Mouse (Mus musculus) myocyte (in vitro differentiated cells): Measurements from ENCODE around the gene Tjp2. TPM values are rescaled to one million over a fixed set of nuclear protein-coding genes. Genes with fewer than 3 reads are reported as not detected.

Experiments used
- H3K27me3 ChIP-seq: one replicate; pipeline ENCODE4 v1.6.1; 2011; ENCODE audit not compliant: control insufficient read depth, insufficient read depth, insufficient read length
- H3K36me3 ChIP-seq: one replicate; pipeline ENCODE4 v1.6.1; 2011; ENCODE audit not compliant: control insufficient read depth, insufficient read depth
- H3K4me2 ChIP-seq: one replicate; pipeline ENCODE4 v1.6.1; 2011; ENCODE audit warnings: low read depth, control low read depth
- H3K4me3 ChIP-seq: one replicate; pipeline ENCODE4 v1.5.1; 2011; ENCODE audit warnings: mild to moderate bottlenecking, control low read depth, moderate library complexity
- H3K79me2 ChIP-seq: one replicate; pipeline ENCODE4 v1.6.1; 2011; ENCODE audit not compliant: control insufficient read depth, insufficient read depth
- H3ac ChIP-seq: one replicate; pipeline ENCODE4 v1.6.1; 2011; ENCODE audit not compliant: control insufficient read depth, insufficient read length
- CEBPB ChIP-seq: IDR thresholded peaks from 2 replicates; pipeline ENCODE4 v1.6.1; 2011; ENCODE audit warnings: mild to moderate bottlenecking, moderate library complexity; ENCODE audit not compliant: poor library complexity, insufficient read depth, severe bottlenecking
- E2F4 ChIP-seq: IDR thresholded peaks from one replicate; pipeline ENCODE4 v1.6.1; 2011; ENCODE audit warnings: mild to moderate bottlenecking, control low read depth, moderate library complexity; ENCODE audit not compliant: insufficient read depth
- MAX ChIP-seq: IDR thresholded peaks from one replicate; pipeline ENCODE4 v1.6.1; 2011; ENCODE audit warnings: low read depth, mild to moderate bottlenecking, control low read depth
- MYOD1 ChIP-seq, 3 experiments: IDR thresholded peaks; one replicate each; pipeline ENCODE4 v1.6.1; 2011; ENCODE audit warnings: control low read depth in 2 of 3, low read depth in 2 of 3, mild to moderate bottlenecking in 2 of 3, moderate library complexity in 1 of 3; ENCODE audit not compliant: insufficient read length in 2 of 3, control insufficient read depth in 1 of 3
- MYOG ChIP-seq, 3 experiments: IDR thresholded peaks; one replicate each; pipeline ENCODE4 v1.6.1; 2011; ENCODE audit warnings: control low read depth in 2 of 3, low read depth in 2 of 3, mild to moderate bottlenecking in 2 of 3; ENCODE audit not compliant: insufficient read length in 2 of 3, control insufficient read depth in 1 of 3, insufficient read depth in 1 of 3
- POLR2A ChIP-seq: IDR thresholded peaks from one replicate; pipeline ENCODE4 v1.6.1; 2011; ENCODE audit warnings: low read depth, mild to moderate bottlenecking, control low read depth, moderate library complexity; ENCODE audit not compliant: insufficient read length
- POLR2AphosphoS2 ChIP-seq: IDR thresholded peaks from one replicate; pipeline ENCODE4 v1.6.1; 2011; ENCODE audit warnings: low read depth, control low read depth; ENCODE audit not compliant: insufficient read length
- REST ChIP-seq: IDR thresholded peaks from one replicate; pipeline ENCODE4 v1.6.1; 2011; ENCODE audit warnings: mild to moderate bottlenecking, control low read depth, moderate library complexity; ENCODE audit not compliant: insufficient read depth, insufficient read length
- SRF ChIP-seq: IDR thresholded peaks from one replicate; pipeline ENCODE4 v1.6.1; 2011; ENCODE audit warnings: low read depth; ENCODE audit not compliant: control insufficient read depth, insufficient read length
- TCF12 ChIP-seq: IDR thresholded peaks from one replicate; pipeline ENCODE4 v1.6.1; 2011; ENCODE audit warnings: mild to moderate bottlenecking, control low read depth; ENCODE audit not compliant: poor library complexity, insufficient read depth, severe bottlenecking
- TCF3 ChIP-seq: IDR thresholded peaks from one replicate; pipeline ENCODE4 v1.6.1; 2011; ENCODE audit warnings: low read depth, control low read depth; ENCODE audit not compliant: insufficient read length
- USF1 ChIP-seq: IDR thresholded peaks from one replicate; pipeline ENCODE4 v1.6.1; 2011; ENCODE audit warnings: low read depth, mild to moderate bottlenecking, control low read depth, moderate library complexity
- polyA plus RNA-seq: library from polyadenylated mRNA; unstranded; fragments of >200 nt; fragmentation: generic; extraction: Trizol; gene quantifications from one replicate; pipeline ENCODE4 v1.2.1, GENCODE M21; 2012; ENCODE audit warnings: missing spikeins

Gene Tjp2
- polyA plus RNA-seq, 1 experiment, result 5.2 TPM

DNA sequence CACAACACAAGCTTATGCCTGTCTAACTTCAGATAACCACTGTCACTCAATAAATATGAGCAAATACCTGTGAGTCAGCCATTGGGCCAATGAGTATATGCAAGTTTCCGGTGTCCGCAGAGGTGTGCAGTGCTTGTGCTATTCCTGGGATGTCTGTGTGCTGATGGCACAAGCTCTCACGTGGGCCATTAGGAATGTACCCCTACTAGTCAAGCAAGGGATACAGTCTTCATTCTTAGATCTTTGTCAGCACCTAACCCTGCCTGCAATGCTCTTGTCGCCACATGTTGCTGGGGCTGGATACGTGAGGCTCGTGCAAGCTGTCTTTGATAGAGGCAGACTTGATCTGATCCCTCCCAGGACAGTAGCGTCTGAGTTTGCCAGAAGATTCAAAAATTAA, 148.3 kb downstream of the Tjp2 start:
- H3K27me3 ChIP-seq, result no peaks in the 10 kb centered on the region
- no peak overlapping the region for H3K4me3 ChIP-seq
- H3K36me3 ChIP-seq, result no peaks in the 10 kb centered on the region
- H3K4me2 ChIP-seq, result no peak overlapping the region
- no peaks in the 10 kb centered on the region for H3K79me2 ChIP-seq
- H3ac ChIP-seq, result no peak overlapping the region
- TF ChIP-seq USF1 (no peak), E2F4 (no peak), MAX (no peak), SRF (no peak), CEBPB (no peak), REST (no peak), MYOG (IDR thresholded peaks at IDR 0.05; ENCODE audit: control insufficient read depth in 1 of 3, insufficient read depth in 1 of 3, insufficient read length in 2 of 3, low read depth in 2 of 3) (no peak), TCF12 (no peak)

DNA sequence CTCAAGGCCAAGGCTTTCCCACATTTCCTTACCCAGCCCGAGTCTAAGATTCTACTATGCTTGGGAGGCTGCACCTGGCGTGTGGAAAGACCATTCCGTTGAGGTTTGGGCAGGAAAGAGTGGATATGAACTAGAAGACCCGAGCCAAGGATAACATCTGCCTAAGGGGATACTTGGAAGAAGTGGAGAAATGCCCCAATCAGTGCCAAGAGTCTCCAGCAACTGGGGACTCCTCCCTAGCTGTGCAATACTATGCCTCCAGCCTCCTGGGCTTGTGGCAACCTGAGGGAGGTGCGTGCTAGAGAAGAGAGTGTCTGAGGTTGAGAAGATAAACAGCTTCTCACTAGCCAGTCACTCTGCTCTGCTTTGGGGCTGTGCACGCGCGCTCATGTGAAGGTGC, 148.9 kb downstream of the Tjp2 start:
- H3K79me2 ChIP-seq, result no peaks in the 10 kb centered on the region
- no peak overlapping the region for H3ac ChIP-seq
- TF ChIP-seq MYOG (IDR thresholded peaks at IDR 0.05; ENCODE audit: control insufficient read depth in 1 of 3, insufficient read depth in 1 of 3, insufficient read length in 2 of 3, low read depth in 2 of 3) (no peak), POLR2A (no peak), SRF (no peak), REST (no peak), E2F4 (no peak), TCF12 (no peak), MYOD1 (IDR thresholded peaks at IDR 0.05; ENCODE audit: control insufficient read depth in 1 of 3, insufficient read length in 2 of 3, low read depth in 2 of 3) (no peak), TCF3 (no peak), USF1 (no peak), MAX (no peak), CEBPB (no peak), POLR2AphosphoS2 (no peak)
- no peak overlapping the region for H3K4me3 ChIP-seq
- no peaks in the 10 kb centered on the region for H3K36me3 ChIP-seq
- H3K4me2 ChIP-seq, result no peak overlapping the region
- H3K27me3 ChIP-seq, result no peaks in the 10 kb centered on the region

DNA sequence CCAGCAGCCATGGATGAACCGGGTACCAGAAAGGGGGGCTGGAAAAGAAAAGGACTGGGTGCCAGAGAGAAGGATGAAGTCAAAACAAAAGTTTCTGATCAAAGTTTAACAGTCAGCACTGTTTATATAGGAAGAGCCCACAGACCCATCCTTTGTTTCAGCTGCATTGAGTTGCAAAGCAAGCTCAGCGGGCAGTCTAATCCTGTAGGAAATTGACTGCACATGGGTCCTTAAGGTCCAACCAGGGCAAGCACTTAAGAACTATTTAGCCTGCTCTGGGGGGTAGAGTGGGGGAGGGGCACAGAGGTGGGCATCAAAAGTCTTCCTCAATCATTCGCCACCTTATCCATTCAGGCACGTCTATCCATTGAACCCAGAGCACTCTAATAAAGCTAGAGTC, 151.7 kb downstream of the Tjp2 start:
- Histone ChIP-seq H3K27me3 (no peaks in the 10 kb centered on the region), H3K4me2 (no peak overlapping the region), H3K4me3 (no peak overlapping the region), H3K36me3 (no peaks in the 10 kb centered on the region), H3K79me2 (no peaks in the 10 kb centered on the region), H3ac (no peak overlapping the region)
- TF ChIP-seq MYOG (IDR thresholded peaks at IDR 0.05; ENCODE audit: control insufficient read depth in 1 of 3, insufficient read depth in 1 of 3, insufficient read length in 2 of 3, low read depth in 2 of 3) (no peak), TCF12 (no peak), REST (no peak), TCF3 (no peak), SRF (no peak), USF1 (no peak), MYOD1 (IDR thresholded peaks at IDR 0.05; ENCODE audit: control insufficient read depth in 1 of 3, insufficient read length in 2 of 3, low read depth in 2 of 3) (no peak), CEBPB (no peak), E2F4 (no peak), POLR2A (no peak)

DNA sequence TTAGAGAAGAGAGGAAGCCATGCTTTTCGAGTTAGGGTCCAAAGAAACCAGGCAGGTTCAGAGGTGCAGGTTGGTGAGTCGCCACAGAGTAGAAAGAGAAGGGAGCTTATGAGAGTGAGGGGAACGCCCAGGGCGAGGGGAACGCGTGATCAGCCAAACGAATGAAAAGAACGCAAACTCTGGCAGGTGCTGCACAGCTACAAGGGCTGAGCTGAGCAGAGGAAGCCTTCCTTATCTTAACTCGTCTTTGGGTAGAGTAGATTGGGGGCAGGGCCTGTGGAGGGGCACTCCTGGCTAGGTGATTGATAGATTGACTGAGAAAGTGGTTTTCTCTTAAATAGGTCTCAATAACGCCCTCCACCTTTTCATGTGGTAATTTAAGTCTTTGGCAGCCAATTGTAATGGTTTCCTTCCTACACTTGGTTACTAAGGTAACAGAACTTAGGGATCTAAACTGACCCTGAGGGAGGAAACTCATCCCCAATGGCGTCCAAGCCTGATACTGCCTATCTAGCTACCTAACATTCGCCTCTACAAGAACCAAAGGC, 160.4 kb downstream of the Tjp2 start:
- no peaks in the 10 kb centered on the region for H3K27me3 ChIP-seq
- TF ChIP-seq MYOD1 (IDR thresholded peaks at IDR 0.05; ENCODE audit: control insufficient read depth in 1 of 3, insufficient read length in 2 of 3, low read depth in 2 of 3) (no peak), SRF (no peak), POLR2A (no peak), MYOG (IDR thresholded peaks at IDR 0.05; ENCODE audit: control insufficient read depth in 1 of 3, insufficient read depth in 1 of 3, insufficient read length in 2 of 3, low read depth in 2 of 3) (no peak), USF1 (no peak), E2F4 (no peak), REST (no peak), CEBPB (no peak), MAX (no peak), TCF12 (no peak), TCF3 (no peak), POLR2AphosphoS2 (no peak)
- H3K79me2 ChIP-seq, result no peaks in the 10 kb centered on the region
- no peak overlapping the region for H3K4me3 ChIP-seq
- H3K36me3 ChIP-seq, result no peaks in the 10 kb centered on the region
- H3K4me2 ChIP-seq, result no peak overlapping the region
- H3ac ChIP-seq, result no peak overlapping the region

- no peaks in the 10 kb centered on the region for H3K27me3 ChIP-seq
- H3ac ChIP-seq, result no peak overlapping the region
Observed at GRCm38 (mm10) chr19:24063585-24063984, 161.2 kb downstream of the Tjp2 start.

More at GRCm38 (mm10) chr19:24063585-24063984, 161.2 kb downstream of the Tjp2 start:
- Histone ChIP-seq H3K79me2 (no peaks in the 10 kb centered on the region), H3K4me3 (no peak overlapping the region), H3K4me2 (no peak overlapping the region), H3K36me3 (no peaks in the 10 kb centered on the region)
- no peak for TF ChIP-seq REST
- TF ChIP-seq POLR2A, result no peak
- no peak for TF ChIP-seq SRF
- no peak for TF ChIP-seq USF1
- no peak for TF ChIP-seq MYOG (IDR thresholded peaks at IDR 0.05; ENCODE audit: control insufficient read depth in 1 of 3, insufficient read depth in 1 of 3, insufficient read length in 2 of 3, low read depth in 2 of 3)
- TF ChIP-seq POLR2AphosphoS2, result no peak
- TF ChIP-seq MAX, result no peak
- TF ChIP-seq MYOD1 (IDR thresholded peaks at IDR 0.05; ENCODE audit: control insufficient read depth in 1 of 3, insufficient read length in 2 of 3, low read depth in 2 of 3), result no peak
- no peak for TF ChIP-seq CEBPB
- TF ChIP-seq TCF3, result no peak
- TF ChIP-seq TCF12, result no peak
- no peak for TF ChIP-seq E2F4
